Mouse (Mus musculus) layer of hippocampus, adult 8-10 months (tissue): ENCODE data around the gene Clrn2. TPM values are rescaled to one million over a fixed set of nuclear protein-coding genes. Genes with fewer than 3 reads are reported as not detected.

ENCODE experiments used
- DNase-seq, 2 experiments: peaks; one replicate each; pipeline ENCODE4 v3.0.0; 2022; ENCODE audit warnings: low spot score in 2 of 2
- total RNA-seq, 4 experiments: library from RNA; stranded (reverse); gene quantifications; 2 replicates each; pipeline ENCODE4 v1.2.4; 2022

Gene Clrn2
- total RNA-seq, 4 experiments from 2014 or later: 0.69 to 0.80 TPM; not detected in 2

GRCm38 (mm10) chr5:45497564-45497963 lies 44.0 kb downstream of the Clrn2 start:
- no peak for DNase-seq

DNA sequence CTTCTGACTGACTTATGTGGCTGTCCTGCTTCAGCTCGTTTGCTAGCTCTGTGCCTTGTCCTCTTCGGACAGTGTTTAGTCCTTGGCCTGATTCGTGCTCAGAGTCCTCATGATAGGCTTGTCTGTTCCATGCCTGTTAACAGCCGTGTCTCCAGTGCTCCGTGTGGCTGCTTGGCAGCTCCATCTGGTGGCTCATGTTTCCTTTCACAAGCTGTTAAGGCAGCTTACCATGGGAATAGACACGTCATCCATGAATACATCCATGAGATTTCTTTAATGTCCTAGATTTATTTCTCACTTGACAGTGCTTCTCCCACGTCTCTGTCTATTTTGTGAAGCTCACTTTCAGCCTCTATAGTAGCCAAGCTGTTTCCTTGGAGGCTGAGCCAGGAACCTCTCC lies 56.5 kb downstream of the Clrn2 start:
- peak; percentile 30 to 31 for DNase-seq

GRCm38 (mm10) chr5:45512908-45513307 lies 59.4 kb downstream of the Clrn2 start:
- DNase-seq: no peak

DNA sequence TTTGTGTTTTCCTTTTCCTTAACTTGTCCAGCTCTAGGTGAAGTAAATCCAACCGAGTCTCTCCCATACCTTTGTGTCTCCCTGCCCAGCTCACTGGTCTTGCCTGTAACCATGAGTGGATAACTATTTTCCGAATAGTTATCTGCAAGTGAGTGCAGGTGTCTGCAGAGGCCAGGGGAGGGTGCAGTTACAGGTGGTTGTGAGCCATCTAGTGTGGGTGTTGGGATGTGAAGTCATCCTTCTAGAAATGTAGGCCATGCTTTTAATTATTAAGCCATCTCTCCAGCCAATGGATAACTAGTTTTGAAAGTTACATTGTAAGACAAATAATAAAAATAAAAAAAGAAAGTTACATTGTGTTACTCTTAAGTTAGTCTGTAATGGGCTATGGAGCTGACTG lies 60.0 kb downstream of the Clrn2 start:
- no peak for DNase-seq

Other genes with a start within 250 kb of the Clrn2 start
- gene Qdpr, start 3.5 kb upstream of the Clrn2 start, total RNA-seq: 100 to 1,000 TPM; 206 to 221 (median 212) TPM
- 10 to 100 TPM; 62.0 to 95.0 (median 71.4) TPM for gene Lap3, start 39.6 kb downstream of the Clrn2 start, total RNA-seq
- gene Med28, start 66.5 kb downstream of the Clrn2 start, total RNA-seq: 100 to 1,000 TPM in 3 of 4 experiments, 10 to 100 TPM in 1; 88.0 to 105 (median 102) TPM
- gene Fam184b, start 185.9 kb downstream of the Clrn2 start, total RNA-seq: 1 to 10 TPM; 5.4 to 9.0 (median 6.5) TPM
- gene Ncapg, start 216.2 kb downstream of the Clrn2 start, total RNA-seq: 1 to 10 TPM in 1 of 4 experiments, under 1 TPM in 3; 0.29 to 1.2 (median 0.39) TPM